Mouse (Mus musculus) urinary bladder, postnatal 36 days (tissue): ENCODE data around the gene Lemd1.
A peak's percentile ranks its signal among the peaks of the same experiment; 100 is the strongest.
"Not testable (repeated sequence)": the region's sequence is repeated elsewhere in the genome, so short reads cannot be mapped to it uniquely, and the experiment has no call there.

Source experiments
- DNase-seq, 2 experiments: peaks; one replicate each; pipeline ENCODE4 v3.0.0; 2022; ENCODE audit warnings: low spot score in 2 of 2, mixed read lengths in 1 of 2

Gene Lemd1

DNA sequence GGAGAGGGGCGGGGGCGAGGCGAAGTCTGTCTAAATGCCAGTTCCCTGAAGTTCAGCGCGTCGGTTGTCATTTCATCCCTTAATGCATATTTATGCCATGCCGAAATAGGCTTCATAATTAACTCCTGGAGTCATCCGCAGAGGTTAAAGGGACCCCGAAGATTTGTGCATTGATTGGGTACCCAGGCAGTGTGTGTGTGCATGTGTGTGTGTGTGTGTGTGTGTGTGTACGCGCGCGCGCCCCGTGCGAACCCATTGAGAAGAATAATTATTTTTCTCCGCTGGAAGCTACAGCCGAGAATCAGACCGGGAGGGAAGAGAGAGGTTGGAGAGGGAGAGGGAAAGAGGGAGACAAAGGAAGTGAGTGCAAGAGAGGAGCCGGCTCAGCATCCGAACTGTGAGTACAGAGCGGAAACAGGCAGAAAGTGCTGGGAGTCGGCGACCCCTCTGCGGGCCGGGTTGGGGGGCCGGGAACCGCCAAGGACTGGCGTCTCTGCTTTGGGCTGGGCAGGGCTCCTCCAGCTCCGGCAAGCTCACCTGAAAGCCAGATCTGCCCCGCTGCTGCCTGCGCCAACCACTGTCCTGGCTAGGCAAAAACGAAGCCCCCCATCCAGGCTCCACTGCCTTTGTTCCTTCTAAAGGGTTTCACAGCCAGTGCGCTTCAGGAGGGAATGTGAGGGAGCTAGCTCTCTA is at the start of gene Lemd1, which contains the start of gene AC124108.1:
Gene Lemd1, plus strand, starts transcription at position 339 of the 693 bp plus-strand sequence.
Gene AC124108.1, plus strand, starts transcription at position 365 of the 693 bp plus-strand sequence.
- DNase-seq: no peak

DNA sequence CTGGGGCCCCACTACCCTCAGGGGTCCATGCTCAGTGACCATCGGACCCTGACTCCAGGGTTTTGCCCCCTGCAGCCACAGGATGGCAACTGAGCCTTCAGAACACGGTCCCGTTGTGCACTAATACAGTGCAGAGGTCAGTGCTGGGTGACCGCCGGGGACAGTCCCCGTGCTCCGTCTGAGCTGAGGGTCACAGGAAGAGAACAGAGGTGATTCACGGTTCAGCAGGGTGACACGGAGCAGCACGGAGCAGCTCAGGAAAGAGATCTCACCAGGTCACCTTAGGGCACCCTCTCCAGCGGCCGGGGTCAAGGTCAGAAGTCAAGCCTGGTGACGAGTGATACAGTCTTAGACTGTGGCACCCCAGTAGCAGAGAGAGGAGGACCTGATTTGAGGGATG is 49.5 kb upstream of the Lemd1 start:
- no peak for DNase-seq

- no peak for DNase-seq
Observed at GRCm38 (mm10) chr1:132143079-132143478, 48.2 kb upstream of the Lemd1 start.

- DNase-seq: no peak
Observed at GRCm38 (mm10) chr1:132143730-132144129, 47.5 kb upstream of the Lemd1 start.

- no peak for DNase-seq
Observed at GRCm38 (mm10) chr1:132144223-132144622, 47.0 kb upstream of the Lemd1 start.

DNA sequence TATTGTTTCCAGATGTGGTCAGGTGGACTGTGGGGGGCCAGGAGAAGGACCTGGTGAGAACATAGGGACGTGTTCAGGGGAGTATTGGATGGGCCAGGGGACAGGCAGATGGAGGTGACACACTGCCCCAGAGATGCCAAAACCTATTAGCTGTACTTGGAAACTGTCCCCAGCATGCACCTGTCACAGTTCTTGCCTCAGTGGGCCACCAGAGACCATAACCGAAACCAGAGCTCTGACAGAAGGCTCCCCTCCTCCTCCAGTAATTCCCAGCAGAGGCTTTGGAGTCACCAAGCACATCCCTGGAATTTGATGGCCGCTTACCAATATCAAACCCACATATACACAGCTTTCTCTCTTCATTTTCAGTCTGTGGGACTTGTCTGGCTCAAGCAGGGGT is 46.4 kb upstream of the Lemd1 start:
- DNase-seq: no peak

GRCm38 (mm10) chr1:132145973-132146685 is 45.1 kb upstream of the Lemd1 start:
- no peak for DNase-seq

DNA sequence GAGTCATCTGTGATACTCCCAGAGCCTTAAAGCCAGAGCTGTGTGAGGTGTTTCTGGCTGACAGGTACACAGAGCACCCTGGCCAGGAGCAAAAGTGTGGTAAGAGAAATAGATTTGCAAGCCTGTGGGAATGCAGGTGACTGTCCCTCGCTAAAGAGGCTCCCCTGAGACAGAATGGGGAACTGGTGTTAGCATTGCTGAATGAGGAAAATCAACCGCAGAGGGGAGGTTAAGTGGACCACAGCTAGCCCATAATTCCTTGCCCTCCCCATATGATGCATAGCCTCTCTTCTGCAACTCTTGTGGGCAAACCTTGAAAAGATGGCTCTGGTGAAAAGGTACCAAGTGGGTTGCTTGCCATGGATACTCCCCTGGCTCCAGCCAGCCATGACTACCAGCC is 41.8 kb upstream of the Lemd1 start:
- DNase-seq: no peak

DNA sequence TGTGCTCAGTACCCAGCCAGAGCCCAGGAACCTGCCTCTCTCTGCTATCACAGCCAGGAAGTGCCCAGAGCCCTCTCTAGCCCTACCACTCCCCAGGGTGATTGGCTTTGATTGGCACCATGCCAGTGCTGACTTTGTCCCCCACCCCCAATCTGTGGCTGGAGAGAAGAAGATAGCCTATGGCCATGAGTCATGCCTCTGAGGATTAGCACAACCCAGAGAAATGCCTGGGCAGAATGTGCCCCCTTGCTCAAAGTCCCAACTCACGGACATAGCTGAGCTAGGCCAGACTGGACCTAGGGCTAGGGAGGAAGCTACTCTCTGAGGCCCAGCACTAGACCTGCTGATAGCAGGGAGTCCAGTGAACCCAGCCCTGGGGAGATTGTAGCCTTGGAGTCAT is 41.1 kb upstream of the Lemd1 start:
- peak; percentile 60 to 71 for DNase-seq

GRCm38 (mm10) chr1:132150817-132151601 is 40.2 kb upstream of the Lemd1 start:
- DNase-seq: no peak

- no peak for DNase-seq
Observed at GRCm38 (mm10) chr1:132151908-132152307, 39.3 kb upstream of the Lemd1 start.

DNA sequence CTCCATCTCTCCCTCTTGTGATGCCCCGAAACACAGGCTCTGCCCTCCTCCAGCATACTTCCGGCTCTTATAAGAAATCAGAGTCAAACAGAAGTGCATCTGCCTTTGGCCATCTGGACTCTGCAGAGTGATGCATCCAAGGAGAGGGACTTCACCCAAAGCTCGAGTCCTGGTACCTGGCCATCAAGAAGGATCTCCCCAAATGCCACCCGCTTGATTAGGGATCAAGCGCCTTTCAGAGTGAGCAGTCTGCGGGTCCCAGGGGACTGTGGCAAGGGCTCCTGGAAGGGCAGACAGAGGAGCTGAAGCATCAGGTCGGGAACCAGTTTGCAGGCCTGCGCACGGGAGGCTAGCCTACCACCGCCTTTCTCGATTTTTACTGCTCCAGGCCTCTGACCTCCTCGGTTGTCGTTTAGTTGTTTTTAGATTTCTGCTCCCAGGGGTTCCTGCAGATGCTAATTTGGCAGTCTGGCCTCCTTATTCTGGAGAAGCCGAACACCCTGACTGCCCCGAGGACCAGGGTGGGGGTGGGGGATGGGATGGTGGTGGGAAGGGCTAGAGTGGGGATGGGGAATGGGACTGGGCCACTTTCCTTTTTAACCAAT is 38.0 kb upstream of the Lemd1 start:
- no peak for DNase-seq

DNA sequence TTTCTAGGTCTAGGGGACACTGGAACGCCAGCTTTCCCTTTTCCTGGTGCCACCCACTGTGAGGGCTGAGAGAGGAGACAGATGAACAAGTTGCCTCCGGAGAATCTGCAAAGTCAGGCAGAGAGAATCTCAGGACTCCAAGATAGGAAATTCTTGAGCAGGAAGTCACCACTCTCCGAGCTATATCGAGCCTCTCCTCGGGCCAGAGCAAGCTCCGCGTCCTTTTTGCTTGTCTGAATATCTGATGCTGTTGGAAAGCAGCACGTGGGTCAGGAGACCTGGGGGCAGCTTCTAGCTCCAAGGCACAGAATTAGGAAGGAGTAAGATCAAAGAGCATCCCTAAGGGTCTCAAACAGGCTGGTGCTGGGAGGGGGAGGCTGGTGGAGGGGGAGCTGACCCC is 37.5 kb upstream of the Lemd1 start:
- no peak for DNase-seq

DNA sequence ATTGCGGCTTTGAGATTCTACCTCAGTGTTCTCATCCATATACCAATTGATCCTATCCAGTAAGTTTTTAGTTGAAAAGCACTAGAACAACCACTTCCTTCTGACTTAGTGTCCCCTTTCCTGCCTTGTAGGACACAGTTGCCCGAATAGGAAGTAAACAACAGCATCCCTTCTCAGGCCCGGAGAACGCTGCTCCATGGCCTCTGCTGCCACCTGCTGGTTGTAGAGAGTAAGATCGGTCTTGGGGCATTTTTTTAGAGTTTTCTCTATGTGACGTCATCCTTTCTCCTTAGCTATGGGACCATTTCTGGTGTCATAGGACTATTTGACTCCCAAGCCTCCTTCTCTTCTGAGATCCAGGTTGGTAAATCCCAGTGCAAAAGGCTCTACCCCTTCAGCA is 35.5 kb upstream of the Lemd1 start:
- peak; percentile 70 to 81 for DNase-seq

GRCm38 (mm10) chr1:132157016-132157781 is 34.0 kb upstream of the Lemd1 start:
- DNase-seq: peak; percentile 74 to 84

DNA sequence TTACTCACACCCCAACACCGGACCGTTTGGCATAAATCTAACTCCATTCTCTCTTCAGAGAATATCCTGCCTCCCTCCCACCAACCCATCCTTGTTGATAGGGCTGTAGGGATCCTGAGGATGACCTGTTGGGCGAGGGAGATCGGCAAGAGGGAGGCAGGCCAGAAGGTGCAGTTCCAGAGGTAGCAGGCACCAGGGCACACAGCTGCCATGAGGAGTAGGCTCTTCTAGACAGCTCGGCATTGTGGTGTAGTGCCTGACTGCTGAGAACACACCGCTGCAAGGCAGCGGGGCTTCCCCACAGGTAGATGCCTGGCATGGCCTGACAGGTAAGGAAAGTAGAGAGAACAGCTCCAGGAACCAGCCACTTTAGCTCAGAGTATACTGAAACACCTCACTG is 33.4 kb upstream of the Lemd1 start:
- DNase-seq: no peak

DNA sequence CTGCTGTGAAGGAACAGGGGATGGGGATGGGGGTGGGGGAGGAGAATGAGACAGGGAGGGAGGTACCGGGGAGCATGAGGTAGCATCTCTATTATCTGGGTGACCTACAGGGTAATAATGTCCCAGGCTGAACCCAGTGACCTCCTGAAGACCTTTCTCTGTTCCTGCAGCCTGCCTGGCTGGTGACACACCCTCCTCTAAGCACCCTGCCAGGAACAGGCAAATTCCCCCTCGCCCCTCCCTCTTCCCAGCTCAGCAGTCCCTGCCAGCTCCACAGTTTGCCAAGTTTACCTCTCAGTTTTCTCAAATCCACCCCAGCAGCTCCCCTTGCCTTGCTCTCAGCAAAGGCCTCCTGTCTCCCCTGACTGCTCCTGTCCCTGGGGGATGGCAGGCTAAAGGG is 32.5 kb upstream of the Lemd1 start:
- no peak for DNase-seq

DNA sequence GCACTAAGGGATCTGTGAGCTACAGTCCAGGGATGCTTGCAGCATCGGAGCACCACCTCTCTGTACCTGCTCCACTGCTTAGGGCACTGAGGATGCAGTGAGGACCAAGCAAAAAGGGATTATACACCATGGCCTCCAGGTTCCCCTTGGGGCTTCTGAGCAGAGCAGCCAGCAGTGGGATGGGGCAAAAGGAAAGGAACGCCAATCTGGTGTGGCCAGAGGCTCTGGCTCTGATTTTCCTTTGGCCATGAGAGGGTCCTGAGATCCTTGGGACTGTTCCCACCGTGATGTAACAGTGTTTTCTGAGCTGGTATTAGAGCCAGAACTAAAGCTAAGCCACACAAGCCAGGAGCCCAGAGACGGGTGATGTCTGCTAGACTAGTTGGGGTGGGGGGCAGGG is 31.6 kb upstream of the Lemd1 start:
- no peak for DNase-seq

GRCm38 (mm10) chr1:132161211-132161880 is 29.9 kb upstream of the Lemd1 start:
- no peak for DNase-seq

GRCm38 (mm10) chr1:132162618-132163017 is 28.6 kb upstream of the Lemd1 start:
- DNase-seq: not testable (repeated sequence)
